In genomic region chr5:135725991-135726390, GRCm38 (mm10) we compare ENCODE assay signal across 10 mouse cellular contexts. TPM values are rescaled to one million over a fixed set of nuclear protein-coding genes. Genes with fewer than 3 reads are reported as not detected.
DNase-seq lines count a peak whose midpoint lies in the region; ATAC-seq and TF ChIP-seq lines count a peak whose summit lies in the region.
"Had no signal": no experiment of that assay in that cellular context is flagged by ENCODE, and none has a peak within 500 bp of the region (broad histone marks: within the 10 kb centered on the region; RNA-seq: fewer than 3 reads in every experiment).

No protein-coding gene starts in this region.

- peak overlapping the region; percentile 29; the same call in 1 of the 2 replicates for H3K9ac ChIP-seq in liver, adult 2 months (ENCODE audit: low read depth, low read length)
- H3K9ac ChIP-seq in liver, postnatal 0 days (replicated peaks), result no peak overlapping the region
- H3K9ac ChIP-seq in forebrain, embryonic 16.5 days (replicated peaks; ENCODE audit: low read depth, low read length), result peak overlapping the region; percentile 54
- no peak overlapping the region for H3K9ac ChIP-seq in limb, embryonic 15.5 days
- peak overlapping the region; percentile 68 for H3K9ac ChIP-seq in stomach, embryonic 16.5 days (ENCODE audit: low read length)

- peaks cover 37% of the 10 kb centered on the region for H3K4me1 ChIP-seq in liver, adult 2 months (ENCODE audit: control insufficient read depth, insufficient read depth, low read length)
- peaks cover 15% of the 10 kb centered on the region for H3K4me1 ChIP-seq in liver, postnatal 0 days (ENCODE audit: insufficient read depth)
- H3K4me1 ChIP-seq in forebrain, embryonic 16.5 days (replicated peaks; ENCODE audit: control insufficient read depth, insufficient read depth, low read length), result peaks cover 39% of the 10 kb centered on the region
- peaks cover 57% of the 10 kb centered on the region for H3K4me1 ChIP-seq in limb, embryonic 15.5 days
- peaks cover 33% of the 10 kb centered on the region for H3K4me1 ChIP-seq in stomach, embryonic 16.5 days (ENCODE audit: control insufficient read depth, insufficient read depth, low read length)

- no peak for TF ChIP-seq CTCF in liver, adult 2 months (IDR thresholded peaks at IDR 0.05; ENCODE audit: low read depth, low read length)
- no peak for TF ChIP-seq CTCF in liver, postnatal 0 days (IDR thresholded peaks at IDR 0.05; ENCODE audit: low read depth)

- H3K9me3 ChIP-seq in liver, postnatal 0 days (ENCODE audit: low read length), result no peaks in the 10 kb centered on the region
- no peaks in the 10 kb centered on the region for H3K9me3 ChIP-seq in forebrain, embryonic 16.5 days (ENCODE audit: control insufficient read depth, low read length)
- no peaks in the 10 kb centered on the region for H3K9me3 ChIP-seq in limb, embryonic 15.5 days
- no peaks in the 10 kb centered on the region for H3K9me3 ChIP-seq in stomach, embryonic 16.5 days (replicated peaks; ENCODE audit: control insufficient read depth, low read length)

- H3K36me3 ChIP-seq in liver, adult 2 months (ENCODE audit: control insufficient read depth, insufficient read depth, low read length), result peaks cover 54% of the 10 kb centered on the region
- H3K36me3 ChIP-seq in liver, postnatal 0 days (replicated peaks; ENCODE audit: insufficient read depth, low read length), result peaks cover 50% of the 10 kb centered on the region
- H3K36me3 ChIP-seq in forebrain, embryonic 16.5 days (ENCODE audit: control insufficient read depth, insufficient read depth), result peaks cover 3% of the 10 kb centered on the region; the same call in 1 of the 2 replicates
- H3K36me3 ChIP-seq in limb, embryonic 15.5 days, result peaks cover 25% of the 10 kb centered on the region
- H3K36me3 ChIP-seq in stomach, embryonic 16.5 days (ENCODE audit: control insufficient read depth, insufficient read depth, low read length), result peaks cover 12% of the 10 kb centered on the region

- H3K27me3 ChIP-seq in liver, adult 2 months (ENCODE audit: control insufficient read depth, insufficient read depth, low read length), result no peaks in the 10 kb centered on the region
- H3K27me3 ChIP-seq in liver, postnatal 0 days (ENCODE audit: insufficient read depth, low read length), result no peaks in the 10 kb centered on the region
- H3K27me3 ChIP-seq in forebrain, embryonic 16.5 days (replicated peaks; ENCODE audit: control insufficient read depth, insufficient read depth, low read length), result no peaks in the 10 kb centered on the region
- no peaks in the 10 kb centered on the region for H3K27me3 ChIP-seq in limb, embryonic 15.5 days
- no peaks in the 10 kb centered on the region for H3K27me3 ChIP-seq in stomach, embryonic 16.5 days (ENCODE audit: control insufficient read depth, insufficient read depth, low read length)

- peak overlapping the region; percentile 27 for H3K27ac ChIP-seq in liver, adult 2 months (replicated peaks; ENCODE audit: insufficient read depth, low read depth, low read length)
- no peak overlapping the region for H3K27ac ChIP-seq in liver, postnatal 0 days (ENCODE audit: low read depth)
- H3K27ac ChIP-seq in forebrain, embryonic 16.5 days (ENCODE audit: low read length), result peak overlapping the region; percentile 96
- H3K27ac ChIP-seq in limb, embryonic 15.5 days, result peak overlapping the region; percentile 80
- H3K27ac ChIP-seq in stomach, embryonic 16.5 days (ENCODE audit: low read length), result peak overlapping the region; percentile 76

- ATAC-seq in liver, postnatal 0 days, result no peak
- ATAC-seq in forebrain, embryonic 16.5 days, result no peak
- ATAC-seq in limb, embryonic 15.5 days (ENCODE audit: insufficient number of reproducible peaks, low FRiP score, low TSS enrichment, low read depth), result no peak
- peak; percentile 12; the same call in 1 of the 2 replicates for ATAC-seq in stomach, embryonic 16.5 days (ENCODE audit: insufficient read depth, low FRiP score)

- 60% methylated on average over 6 of the region's 6 CpGs for WGBS in liver, adult 2 months
- WGBS in liver, postnatal 0 days (ENCODE audit: insufficient replicate concordance), result 72% methylated on average over 6 of the region's 6 CpGs
- WGBS in forebrain, embryonic 16.5 days, result 26% methylated on average over 6 of the region's 6 CpGs
- 25% methylated on average over 6 of the region's 6 CpGs for WGBS in limb, embryonic 15.5 days
- WGBS in stomach, embryonic 16.5 days, result 34% methylated on average over 6 of the region's 6 CpGs

- no peak overlapping the region for H3K4me3 ChIP-seq in liver, adult 2 months (ENCODE audit: insufficient read depth, low read depth, low read length)
- H3K4me3 ChIP-seq in liver, postnatal 0 days (ENCODE audit: low read depth, low read length), result no peak overlapping the region
- H3K4me3 ChIP-seq in forebrain, embryonic 16.5 days (replicated peaks; ENCODE audit: low read length), result peak overlapping the region; percentile 34
- H3K4me3 ChIP-seq in limb, embryonic 15.5 days, result peak overlapping the region; percentile 28
- H3K4me3 ChIP-seq in stomach, embryonic 16.5 days (replicated peaks; ENCODE audit: low read length), result peak overlapping the region; percentile 31
- H3K4me3 ChIP-seq: erythroblast, embryonic 14.5 days had no signal

- no peaks in the 10 kb centered on the region for H3K79me2 ChIP-seq in liver, adult 2 months (ENCODE audit: control insufficient read depth, insufficient read depth, low read length)

- no peak overlapping the region for H3K4me2 ChIP-seq in liver, postnatal 0 days (ENCODE audit: low read depth, low read length)
- peak overlapping the region; percentile 51 for H3K4me2 ChIP-seq in forebrain, embryonic 16.5 days (ENCODE audit: low read length)
- peak overlapping the region; percentile 46 for H3K4me2 ChIP-seq in limb, embryonic 15.5 days
- H3K4me2 ChIP-seq in stomach, embryonic 16.5 days (ENCODE audit: low read depth, low read length), result peak overlapping the region; percentile 53

- TF ChIP-seq EP300 in liver, postnatal 0 days (IDR thresholded peaks at IDR 0.05; ENCODE audit: low read depth), result no peak

- no peak for TF ChIP-seq POLR2A in liver, adult 2 months (IDR thresholded peaks at IDR 0.05; ENCODE audit: extremely low read depth, insufficient read depth, low read length)

- no peak for DNase-seq in liver, adult 2 months (ENCODE audit: extremely low read depth, low read depth, low spot score)
- DNase-seq in liver, postnatal 0 days, result no peak
- no peak for DNase-seq in right cerebral cortex, postnatal 14 days
- no peak for DNase-seq in frontal cortex, adult 2 months (ENCODE audit: extremely low spot score in 1 of 2, low spot score in 1 of 2)

RNA-seq across cellular contexts. Expression of gene Tmem120a, which starts 18.3 kb away (rescaled TPM):
- 55.2 and 58.1 TPM in 2 replicates for total RNA-seq in liver, adult 2 months (2014; rRNA removed)
- 52.9 and 76.6 TPM in 2 replicates for polyA plus RNA-seq in liver, adult 2 months (2012; rRNA removed)
- 80.8 and 82.7 TPM in 2 replicates for polyA plus RNA-seq in liver, postnatal 0 days (2015; fragmentation: Nextera tagmentation; extraction: Ambion mirVana)
- polyA plus RNA-seq in forebrain, embryonic 16.5 days (2015; fragmentation: Nextera tagmentation; extraction: Ambion mirVana), result 81.3 and 82.9 TPM in 2 replicates
- polyA plus RNA-seq in limb, embryonic 15.5 days (2015; fragmentation: Nextera tagmentation; extraction: Ambion mirVana), result 39.4 and 44.1 TPM in 2 replicates
- 44.1 and 46.0 TPM in 2 replicates for polyA plus RNA-seq in stomach, embryonic 16.5 days (2015; fragmentation: Nextera tagmentation; extraction: Ambion mirVana)
- polyA plus RNA-seq in frontal cortex, adult 2 months (2012; rRNA removed), result 13.0 and 13.7 TPM in 2 replicates

RNA-seq across cellular contexts. Expression of gene Styxl1, which starts 52.2 kb away (rescaled TPM):
- total RNA-seq in liver, adult 2 months (2014; rRNA removed), result 0.13 and 0.18 TPM in 2 replicates
- polyA plus RNA-seq in liver, adult 2 months (2012; rRNA removed), result 0.22 and 0.23 TPM in 2 replicates
- polyA plus RNA-seq in liver, postnatal 0 days (2015; fragmentation: Nextera tagmentation; extraction: Ambion mirVana), result 0.46 and 0.49 TPM in 2 replicates
- polyA plus RNA-seq in forebrain, embryonic 16.5 days (2015; fragmentation: Nextera tagmentation; extraction: Ambion mirVana), result 0.23 and 0.35 TPM in 2 replicates
- polyA plus RNA-seq in limb, embryonic 15.5 days (2015; fragmentation: Nextera tagmentation; extraction: Ambion mirVana), result 0.14 TPM in 2 replicates
- polyA plus RNA-seq in stomach, embryonic 16.5 days (2015; fragmentation: Nextera tagmentation; extraction: Ambion mirVana), result 0.27 TPM in 1 of 2 replicates, not detected in the other
- 0.14 TPM in 1 of 2 replicates, not detected in the other for polyA plus RNA-seq in frontal cortex, adult 2 months (2012; rRNA removed)
- total RNA-seq: left cerebral cortex, adult 18-20 months; monocyte, adult 5-6 weeks had no signal
- polyA plus RNA-seq: erythroblast, embryonic 14.5 days had no signal

RNA-seq across cellular contexts. Expression of gene Mdh2, which starts 52.3 kb away (rescaled TPM):
- total RNA-seq in liver, adult 2 months (2014; rRNA removed), result 108 and 176 TPM in 2 replicates
- 361 and 418 TPM in 2 replicates for polyA plus RNA-seq in liver, adult 2 months (2012; rRNA removed)
- 296 and 319 TPM in 2 replicates for polyA plus RNA-seq in liver, postnatal 0 days (2015; fragmentation: Nextera tagmentation; extraction: Ambion mirVana)
- 562 and 563 TPM in 2 replicates for polyA plus RNA-seq in forebrain, embryonic 16.5 days (2015; fragmentation: Nextera tagmentation; extraction: Ambion mirVana)
- 435 and 486 TPM in 2 replicates for polyA plus RNA-seq in limb, embryonic 15.5 days (2015; fragmentation: Nextera tagmentation; extraction: Ambion mirVana)
- polyA plus RNA-seq in stomach, embryonic 16.5 days (2015; fragmentation: Nextera tagmentation; extraction: Ambion mirVana), result 547 and 553 TPM in 2 replicates
- polyA plus RNA-seq in frontal cortex, adult 2 months (2012; rRNA removed), result 500 and 513 TPM in 2 replicates

RNA-seq across cellular contexts. Expression of gene Por, which starts 56.2 kb away (rescaled TPM):
- total RNA-seq in liver, adult 2 months (2014; rRNA removed), result 284 and 345 TPM in 2 replicates
- 211 and 254 TPM in 2 replicates for polyA plus RNA-seq in liver, adult 2 months (2012; rRNA removed)
- polyA plus RNA-seq in liver, postnatal 0 days (2015; fragmentation: Nextera tagmentation; extraction: Ambion mirVana), result 302 and 303 TPM in 2 replicates
- polyA plus RNA-seq in forebrain, embryonic 16.5 days (2015; fragmentation: Nextera tagmentation; extraction: Ambion mirVana), result 104 and 121 TPM in 2 replicates
- 93.7 and 99.2 TPM in 2 replicates for polyA plus RNA-seq in limb, embryonic 15.5 days (2015; fragmentation: Nextera tagmentation; extraction: Ambion mirVana)
- 136 and 177 TPM in 2 replicates for polyA plus RNA-seq in stomach, embryonic 16.5 days (2015; fragmentation: Nextera tagmentation; extraction: Ambion mirVana)
- polyA plus RNA-seq in frontal cortex, adult 2 months (2012; rRNA removed), result 106 and 108 TPM in 2 replicates

Comparison
In these comparisons a context has a peak if more than half of its experiments do, and no peak if none do; other contexts are left out.
1. H3K9ac ChIP-seq: peak in liver, adult 2 months (single experiment), forebrain, embryonic 16.5 days (single experiment) and stomach, embryonic 16.5 days (single experiment); none in liver, postnatal 0 days (single experiment) and limb, embryonic 15.5 days (single experiment).
2. H3K4me3 ChIP-seq: peak in forebrain, embryonic 16.5 days (single experiment), limb, embryonic 15.5 days (single experiment) and stomach, embryonic 16.5 days (single experiment); none in liver, adult 2 months (single experiment) and liver, postnatal 0 days (single experiment).